Mouse (Mus musculus) CH12.LX (cell line): ENCODE data around the gene Surf6. TPM values are rescaled to one million over a fixed set of nuclear protein-coding genes. Genes with fewer than 3 reads are reported as not detected.

ENCODE experiments used
- DNase-seq: peaks from one replicate; pipeline ENCODE4 v3.0.0-alpha.2; 2013; ENCODE audit errors: extremely low read depth
- H3K27ac ChIP-seq: 2 replicates; pipeline ENCODE4 v1.5.1; 2012; ENCODE audit warnings: low read depth, mild to moderate bottlenecking, control low read depth, moderate library complexity; ENCODE audit not compliant: insufficient read depth
- H3K27me3 ChIP-seq: replicated peaks from 2 replicates; pipeline ENCODE3; 2012; ENCODE audit warnings: inconsistent platforms
- H3K36me3 ChIP-seq, 2 experiments: replicated peaks in 1 of 2; 2 replicates each; pipeline versions ENCODE3 to v1.6.1; 2012; ENCODE audit warnings: inconsistent platforms in 1 of 2, low read length in 1 of 2, mild to moderate bottlenecking in 1 of 2, mixed read lengths in 1 of 2, moderate library complexity in 1 of 2; ENCODE audit not compliant: control insufficient read depth in 1 of 2, insufficient read depth in 1 of 2
- H3K4me1 ChIP-seq, 2 experiments: 2 replicates each; pipeline ENCODE4 v1.6.1; 2012; ENCODE audit warnings: inconsistent platforms in 1 of 2, moderate library complexity in 1 of 2; ENCODE audit not compliant: insufficient read depth in 2 of 2, control insufficient read depth in 1 of 2
- H3K4me2 ChIP-seq: 2 replicates; pipeline ENCODE4 v1.6.1; 2012; ENCODE audit warnings: low read depth, mild to moderate bottlenecking, control low read depth; ENCODE audit not compliant: poor library complexity, insufficient read depth, severe bottlenecking
- H3K4me3 ChIP-seq, 3 experiments: fragments of 150-350 bp in 1 of 3; sonication (generic) in 1 of 3; replicated peaks in 1 of 3; 2 replicates each; pipeline versions ENCODE3 to v1.5.1; 2011 to 2012; ENCODE audit warnings: low read depth in 2 of 3, low read length in 2 of 3, mild to moderate bottlenecking in 2 of 3, moderate library complexity in 2 of 3, control low read depth in 1 of 3, improper control_type of control experiment in 1 of 3, inconsistent platforms in 1 of 3, mixed read lengths in 1 of 3; ENCODE audit not compliant: poor library complexity in 1 of 3
- H3K79me2 ChIP-seq: replicated peaks from 2 replicates; pipeline ENCODE4 v1.6.1; 2012; ENCODE audit warnings: mild to moderate bottlenecking, moderate library complexity; ENCODE audit not compliant: control insufficient read depth, poor library complexity, insufficient read depth, severe bottlenecking; ENCODE audit errors: extremely low read depth
- H3K9ac ChIP-seq: 2 replicates; pipeline ENCODE4 v1.6.1; 2012; ENCODE audit warnings: low read depth, mild to moderate bottlenecking, control low read depth, moderate library complexity; ENCODE audit not compliant: insufficient read depth
- H3K9me3 ChIP-seq: replicated peaks from 2 replicates; pipeline ENCODE3; 2012; ENCODE audit warnings: low read length, inconsistent platforms, mixed read lengths
- CHD2 ChIP-seq: IDR thresholded peaks from 2 replicates; pipeline ENCODE4 v1.6.1; 2011; ENCODE audit warnings: low read length, improper control_type of control experiment
- CTCF ChIP-seq, 2 experiments: IDR thresholded peaks in 1 of 2; conservative IDR thresholded peaks in 1 of 2; 2 replicates each; pipeline ENCODE4 v1.5.1; 2011 to 2012; ENCODE audit warnings: low read depth in 2 of 2, low read length in 2 of 2, improper control_type of control experiment in 1 of 2, inconsistent platforms in 1 of 2, mild to moderate bottlenecking in 1 of 2, moderate library complexity in 1 of 2
- E2F4 ChIP-seq: IDR thresholded peaks from 2 replicates; pipeline ENCODE4 v1.6.1; 2011; ENCODE audit warnings: low read depth, low read length, improper control_type of control experiment; ENCODE audit not compliant: insufficient replicate concordance
- ELF1 ChIP-seq: IDR thresholded peaks from 2 replicates; pipeline ENCODE4 v1.6.1; 2014; ENCODE audit warnings: low read depth, mild to moderate bottlenecking, inconsistent platforms, low read length, improper control_type of control experiment
- EP300 ChIP-seq: IDR thresholded peaks from 2 replicates; pipeline ENCODE4 v1.6.1; 2011; ENCODE audit warnings: low read length, improper control_type of control experiment
- ETS1 ChIP-seq: conservative IDR thresholded peaks from 2 replicates; pipeline ENCODE4 v1.6.1; 2012; ENCODE audit warnings: low read depth, mild to moderate bottlenecking, inconsistent platforms, low read length, improper control_type of control experiment, moderate library complexity
- KAT2A ChIP-seq: IDR thresholded peaks from 2 replicates; pipeline ENCODE4 v1.6.1; 2012; ENCODE audit warnings: low read length, improper control_type of control experiment, inconsistent platforms; ENCODE audit not compliant: insufficient replicate concordance
- MAFK ChIP-seq: IDR thresholded peaks from 2 replicates; pipeline ENCODE4 v1.6.1; 2011; ENCODE audit warnings: low read length, improper control_type of control experiment; ENCODE audit not compliant: insufficient replicate concordance
- MEF2A ChIP-seq: IDR thresholded peaks from 2 replicates; pipeline ENCODE4 v1.6.1; 2014; ENCODE audit warnings: low read depth, mild to moderate bottlenecking, inconsistent platforms, low read length, improper control_type of control experiment, borderline replicate concordance
- MXI1 ChIP-seq: IDR thresholded peaks from 2 replicates; pipeline ENCODE4 v1.6.1; 2011; ENCODE audit warnings: mild to moderate bottlenecking, low read depth, low read length, improper control_type of control experiment
- MYC ChIP-seq: IDR thresholded peaks from 2 replicates; pipeline ENCODE4 v1.6.1; 2011; ENCODE audit warnings: low read depth, mild to moderate bottlenecking, improper control_type of control experiment, low read length
- NELFE ChIP-seq: IDR thresholded peaks from 2 replicates; pipeline ENCODE4 v1.6.1; 2011; ENCODE audit warnings: low read depth, low read length, improper control_type of control experiment
- POLR2A ChIP-seq: IDR thresholded peaks from 2 replicates; pipeline ENCODE4 v1.6.1; 2011; ENCODE audit warnings: low read depth, mild to moderate bottlenecking, improper control_type of control experiment, low read length
- POLR2AphosphoS2 ChIP-seq: IDR thresholded peaks from 2 replicates; pipeline ENCODE4 v1.6.1; 2011; ENCODE audit warnings: low read depth, low read length, improper control_type of control experiment
- RAD21 ChIP-seq: IDR thresholded peaks from 2 replicates; pipeline ENCODE4 v1.6.1; 2011; ENCODE audit warnings: low read depth, mild to moderate bottlenecking, low read length, improper control_type of control experiment, moderate library complexity
- RCOR1 ChIP-seq: conservative IDR thresholded peaks from 2 replicates; pipeline ENCODE4 v1.6.1; 2012; ENCODE audit warnings: low read depth, mild to moderate bottlenecking, inconsistent platforms, low read length, improper control_type of control experiment
- SIN3A ChIP-seq: IDR thresholded peaks from 2 replicates; pipeline ENCODE4 v1.6.1; 2012; ENCODE audit warnings: low read length, improper control_type of control experiment, inconsistent platforms
- SMC3 ChIP-seq: IDR thresholded peaks from 2 replicates; pipeline ENCODE4 v1.6.1; 2011; ENCODE audit warnings: low read depth, low read length, improper control_type of control experiment
- ZMIZ1 ChIP-seq: IDR thresholded peaks from 2 replicates; pipeline ENCODE4 v1.6.1; 2012; ENCODE audit warnings: low read depth, mild to moderate bottlenecking, inconsistent platforms, low read length, improper control_type of control experiment
- dilution Hi-C: fragments of 300-500 bp; cut with MboI; formaldehyde crosslinking; loops from 2 replicates; pipeline ENCODE4 v1.14.3; 2020; ENCODE audit warnings: low sequenced_read_pairs; ENCODE audit not compliant: extremely low pct_unique_long_range_greater_than_20kb, extremely low pct_ligation_motif_present
- in situ Hi-C: fragments of 300-500 bp; cut with MboI; formaldehyde crosslinking; loops from 3 replicates; pipeline ENCODE4 v1.14.3; 2019; ENCODE audit warnings: low sequenced_read_pairs, low pct_ligation_motif_present, low pct_unique_long_range_greater_than_20kb, mixed read lengths
- polyA plus RNA-seq: library from polyadenylated mRNA; unstranded; fragments of >175 nt; gene quantifications from 2 replicates; pipeline ENCODE4 v1.2.1, GENCODE M21; 2012; ENCODE audit warnings: low read depth; ENCODE audit not compliant: insufficient read length
- total RNA-seq, 2 experiments: library from RNA; depleted of rRNA; stranded (reverse); fragments of 300-350 nt in 1 of 2; fragments of >200 nt in 1 of 2; gene quantifications; 2 replicates each; pipeline ENCODE4 v1.2.3; 2012 to 2014

The Surf6 gene
- total and polyA plus RNA-seq, 3 experiments = 29.0 to 47.5 (median 34.8) TPM

- TF ChIP-seq SMC3 (no peak), POLR2A (peak; percentile 93), KAT2A (0 out of 2 replicates have a peak, but pooled peaks have one; percentile 60), EP300 (no peak), MYC (peak; percentile 93)
Measured at GRCm38 (mm10) chr2:26915927-26916728, 13.4 kb upstream of the Surf6 start, which contains the start of the genes Surf2 and Surf1 (continued).

- H3K4me1 ChIP-seq = peaks cover 17 to 54% of the 10 kb centered on the region in 2 experiments
- no peak for DNase-seq
- peaks cover 77% of the 10 kb centered on the region for H3K79me2 ChIP-seq
- H3K36me3 ChIP-seq = peaks cover 49 to 60% of the 10 kb centered on the region in 2 experiments
- H3K9ac ChIP-seq = no peak overlapping the region; the same call in 1 of the 2 replicates
- dilution Hi-C loops = no loop called here
- peak; percentile 68; the same call in 1 of the 2 replicates for TF ChIP-seq CHD2
- TF ChIP-seq ZMIZ1 = peak; percentile 81; the same call in 1 of the 2 replicates
- no peak for TF ChIP-seq ETS1
- TF ChIP-seq MEF2A = 0 out of 2 replicates have a peak, but pooled peaks have one; percentile 15
- no peak for TF ChIP-seq E2F4
- peak; percentile 20; the same call in 1 of the 2 replicates for TF ChIP-seq NELFE
- no peak for TF ChIP-seq RAD21
- TF ChIP-seq MAFK = 0 out of 2 replicates have a peak, but pooled peaks have one; percentile 18
- TF ChIP-seq CTCF (conservative IDR thresholded peaks at IDR 0.05 in 1 of 2, IDR thresholded peaks at IDR 0.05 in 1 of 2; ENCODE audit: low read depth in 2 of 2, low read length in 2 of 2) = 0 out of 4 replicates have a peak, but pooled peaks of 1 of the 2 experiments have one; percentile 14
- TF ChIP-seq MXI1 = peak; percentile 57
- no peak for TF ChIP-seq RCOR1
- peak; percentile 86 for TF ChIP-seq MYC
- TF ChIP-seq EP300 = no peak
- peak; percentile 96 for TF ChIP-seq POLR2AphosphoS2
- peak; percentile 37 for TF ChIP-seq POLR2A
- peak; percentile 53; the same call in 1 of the 2 replicates for TF ChIP-seq SIN3A
- no peak for TF ChIP-seq ELF1
- no peaks in the 10 kb centered on the region for H3K27me3 ChIP-seq
- no peak overlapping the region; the same call in 1 of the 2 replicates for H3K27ac ChIP-seq
- H3K9me3 ChIP-seq = no peaks in the 10 kb centered on the region
- peak overlapping the region; percentile 89 for H3K4me2 ChIP-seq
- H3K4me3 ChIP-seq = peak overlapping the region in 1 of 3 experiments; percentile 30
- in situ Hi-C loops = no loop called here
Measured at GRCm38 (mm10) chr2:26914148-26914941, 11.7 kb upstream of the Surf6 start.
